Mouse (Mus musculus): ENCODE results near the gene Cys1.

Cys1 gene

GRCm38 (mm10) chr12:24634212-24634611 lies 47.4 kb downstream of the Cys1 start:
- no peak for TF ChIP-seq GATA4 (IDR thresholded peaks at IDR 0.05; ENCODE audit: insufficient replicate concordance, low read length)

GRCm38 (mm10) chr12:24633753-24634191 lies 47.8 kb downstream of the Cys1 start:
- TF ChIP-seq GATA4 (IDR thresholded peaks at IDR 0.05; ENCODE audit: insufficient replicate concordance, low read length): no peak

DNA sequence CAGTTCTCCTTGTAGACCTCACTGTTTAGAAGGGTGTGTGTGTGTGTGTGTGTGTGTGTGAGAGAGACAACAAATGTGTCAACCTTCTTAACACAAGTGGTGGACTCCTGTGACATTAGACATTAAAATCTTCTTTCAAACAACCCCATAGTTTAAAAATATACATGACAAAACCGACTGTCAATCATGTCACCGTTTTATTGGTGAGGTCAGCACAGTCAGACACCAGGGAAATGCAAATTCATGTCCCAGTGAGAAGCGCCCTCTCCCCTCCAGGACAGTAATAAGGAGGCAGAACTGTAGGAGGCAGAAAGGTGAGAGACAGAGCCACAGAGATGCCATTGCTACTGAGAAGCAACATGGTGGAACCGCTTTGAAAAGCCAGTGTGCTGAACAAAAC lies 49.2 kb downstream of the Cys1 start:
- no peak for TF ChIP-seq GATA4 (IDR thresholded peaks at IDR 0.05; ENCODE audit: insufficient replicate concordance, low read length)

- no peak for TF ChIP-seq GATA4 (IDR thresholded peaks at IDR 0.05; ENCODE audit: insufficient replicate concordance, low read length)
Observed at GRCm38 (mm10) chr12:24630220-24630619, 51.4 kb downstream of the Cys1 start.

GRCm38 (mm10) chr12:24627215-24627614 lies 54.4 kb downstream of the Cys1 start:
- no peak for TF ChIP-seq GATA4 (IDR thresholded peaks at IDR 0.05; ENCODE audit: insufficient replicate concordance, low read length)

DNA sequence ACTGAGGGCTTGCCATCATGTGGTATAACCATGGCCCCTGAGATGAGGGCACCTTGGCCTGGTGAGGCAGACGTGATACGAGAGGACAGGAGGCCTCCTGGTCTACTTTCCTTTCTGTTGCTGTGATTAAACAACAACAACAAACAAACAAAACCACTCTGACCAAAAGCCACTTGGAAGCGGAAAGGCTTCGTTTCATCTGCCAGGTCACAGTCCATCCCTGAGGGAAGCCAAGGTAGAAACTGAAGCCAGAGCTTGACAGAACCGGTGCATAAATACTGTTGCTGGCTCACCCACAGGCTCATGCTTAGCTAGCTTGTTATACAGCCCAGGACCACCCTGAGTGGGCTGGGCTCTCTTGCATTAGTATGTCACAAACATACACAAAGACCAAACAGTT lies 55.2 kb downstream of the Cys1 start:
- TF ChIP-seq GATA4 (IDR thresholded peaks at IDR 0.05; ENCODE audit: insufficient replicate concordance, low read length): no peak

DNA sequence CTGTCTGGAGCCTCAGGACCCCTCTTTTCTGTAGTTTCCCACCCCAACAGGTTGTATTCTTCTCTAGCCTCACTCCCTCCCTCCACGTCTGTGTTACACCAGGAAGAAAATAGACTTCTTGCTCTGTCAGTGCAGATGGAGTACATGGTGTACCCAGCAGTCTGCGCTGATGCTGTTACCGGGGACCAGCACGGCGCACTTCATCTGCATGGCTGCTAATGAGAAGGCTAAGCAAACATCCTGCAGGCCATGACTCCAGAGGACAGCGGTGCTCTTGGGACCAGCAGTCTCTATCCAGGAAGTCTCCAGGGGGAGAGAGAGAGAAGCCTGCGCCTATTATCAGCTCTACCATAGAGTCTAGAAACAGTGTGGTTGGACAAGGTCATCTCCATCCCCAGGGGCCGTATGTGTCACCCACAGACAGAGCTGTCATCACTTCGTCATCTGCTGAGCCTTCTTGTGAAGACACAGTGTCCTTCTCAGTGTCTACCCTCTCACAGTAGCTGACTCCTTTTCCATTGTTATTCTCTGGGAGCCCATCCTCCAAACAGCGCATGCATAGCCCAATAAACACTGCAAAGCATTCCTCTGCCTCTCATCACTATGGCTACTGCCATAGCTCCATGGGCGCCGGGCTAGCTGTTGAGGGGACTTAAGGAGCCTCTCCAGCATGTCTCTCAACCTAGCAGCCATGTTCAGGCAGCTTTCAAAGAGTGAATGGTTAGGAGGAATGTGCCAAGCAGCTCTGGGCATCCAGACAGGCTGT lies 57.9 kb downstream of the Cys1 start:
- no peak for TF ChIP-seq GATA4 (IDR thresholded peaks at IDR 0.05; ENCODE audit: insufficient replicate concordance, low read length)

DNA sequence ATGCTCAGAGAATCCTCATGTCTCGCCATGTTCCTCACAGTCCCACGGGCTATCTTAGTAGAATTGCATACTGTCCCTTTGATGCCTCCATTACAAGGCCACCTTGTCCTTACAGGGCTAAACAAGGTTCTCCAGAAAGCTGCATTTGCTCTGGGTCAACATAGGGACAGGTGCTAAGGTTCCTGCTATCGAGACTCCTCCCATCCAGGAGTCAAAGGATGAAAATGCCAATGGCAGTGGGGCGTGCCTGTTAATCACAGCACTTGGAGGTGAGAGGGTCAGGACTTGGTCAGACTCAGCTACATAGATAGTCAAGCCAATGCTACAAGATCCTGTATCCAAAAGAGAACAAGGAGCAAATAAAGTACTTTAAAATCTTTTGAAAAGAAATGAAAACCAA lies 62.2 kb downstream of the Cys1 start:
- no peak for TF ChIP-seq GATA4 (IDR thresholded peaks at IDR 0.05; ENCODE audit: insufficient replicate concordance, low read length)
